Mouse (Mus musculus) intestine, embryonic 16.5 days (tissue): ENCODE results near the gene Slc35a2. TPM values are rescaled to one million over a fixed set of nuclear protein-coding genes. Genes with fewer than 3 reads are reported as not detected.

ENCODE experiments used
- ATAC-seq: fragments of 200-750 bp; cut with Nextera tagmentation; 2 replicates; pipeline ENCODE4 v1.8.0; 2017; ENCODE audit warnings: moderate TSS enrichment, moderate library complexity
- H3K27ac ChIP-seq: fragments of 300-500 bp; sonication (generic); 2 replicates; pipeline ENCODE4 v1.5.1; 2014; ENCODE audit warnings: mild to moderate bottlenecking, low read length
- H3K27me3 ChIP-seq: fragments of 300-500 bp; sonication (generic); replicated peaks from 2 replicates; pipeline ENCODE4 v1.6.1; 2014; ENCODE audit warnings: low read length, control low read depth, mixed read lengths; ENCODE audit not compliant: control insufficient read depth, insufficient read depth
- H3K36me3 ChIP-seq: fragments of 300-500 bp; sonication (generic); 2 replicates; pipeline ENCODE4 v1.6.1; 2014; ENCODE audit warnings: low read length, control low read depth; ENCODE audit not compliant: control insufficient read depth, insufficient read depth
- H3K4me1 ChIP-seq: fragments of 300-500 bp; sonication (generic); 2 replicates; pipeline ENCODE4 v1.6.1; 2014; ENCODE audit warnings: low read length, control low read depth, mixed read lengths; ENCODE audit not compliant: control insufficient read depth, insufficient read depth
- H3K4me2 ChIP-seq: fragments of 300-500 bp; sonication (generic); 2 replicates; pipeline ENCODE4 v1.6.1; 2014; ENCODE audit warnings: low read depth, low read length, control low read depth
- H3K4me3 ChIP-seq: fragments of 300-500 bp; sonication (generic); 2 replicates; pipeline ENCODE4 v1.5.1; 2014; ENCODE audit warnings: mild to moderate bottlenecking, low read length
- H3K9ac ChIP-seq: fragments of 300-500 bp; sonication (generic); 2 replicates; pipeline ENCODE4 v1.6.1; 2014; ENCODE audit warnings: low read depth, low read length
- H3K9me3 ChIP-seq: fragments of 300-500 bp; sonication (generic); 2 replicates; pipeline ENCODE4 v1.6.1; 2016; ENCODE audit warnings: low read length, control low read depth; ENCODE audit not compliant: control insufficient read depth
- WGBS: fragments of 180-500 bp; shearing (Covaris S2); extraction: QIAGEN DNeasy Blood & Tissue Kit; methylation state at CpG from one replicate; pipeline ENCODE4 v1.1.7; 2014; 5-methylcytosine and 5-hydroxymethylcytosine counted together
- polyA plus RNA-seq: library from polyadenylated mRNA; unstranded; fragments of >200 nt; fragmentation: Nextera tagmentation; extraction: Ambion mirVana; gene quantifications from 2 replicates; pipeline ENCODE4 v1.2.1, GENCODE M21; 2015

The Slc35a2 gene
- polyA plus RNA-seq: 46.5 and 50.8 TPM in 2 replicates

DNA sequence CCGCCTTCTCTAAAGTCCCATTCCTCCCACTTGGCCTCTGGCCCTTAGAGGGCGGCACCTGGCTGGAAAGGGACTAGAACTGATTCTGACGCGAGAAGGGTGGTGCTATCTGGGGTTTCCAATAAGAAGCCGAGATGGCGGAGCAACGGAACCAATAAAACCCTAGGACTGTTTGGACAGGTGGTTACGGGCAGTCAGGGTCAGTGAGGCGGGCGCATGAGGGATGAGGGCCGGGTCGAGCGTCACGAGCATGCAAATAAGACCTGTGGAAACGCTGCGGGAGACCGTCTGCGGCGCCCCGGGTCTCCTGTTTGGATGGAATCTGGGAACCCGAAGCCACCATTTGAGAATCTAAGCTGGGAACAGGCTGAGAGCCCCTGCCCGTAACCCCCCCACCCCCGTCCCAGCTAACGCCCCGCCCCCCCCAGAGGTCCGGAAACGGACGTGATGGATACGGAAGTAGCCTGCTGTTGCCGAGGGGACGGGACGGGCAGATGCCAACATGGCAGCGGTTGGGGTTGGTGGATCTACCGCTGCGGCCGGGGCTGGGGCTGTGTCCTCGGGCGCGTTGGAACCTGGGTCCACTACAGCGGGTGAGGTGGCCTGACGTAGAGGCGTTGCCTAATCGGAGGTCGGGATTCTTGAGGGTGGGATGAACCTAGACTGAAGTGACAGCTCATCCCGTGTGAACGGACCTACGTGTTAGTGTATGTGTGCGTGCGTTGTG is at the start of gene Slc35a2:
Gene Slc35a2 (plus strand): TSS at position 188 of the 727 bp plus-strand sequence.
- Histone ChIP-seq H3K27ac (peak within 1 kb of the TSS; percentile 80), H3K4me3 (peak within 1 kb of the TSS; percentile 62), H3K9me3 (no peaks in the 10 kb centered on the region), H3K27me3 (no peaks in the 10 kb centered on the region), H3K36me3 (no peaks in the 10 kb centered on the region), H3K4me2 (peak within 1 kb of the TSS; percentile 48), H3K9ac (peak within 1 kb of the TSS; percentile 62), H3K4me1 (no peaks in the 10 kb centered on the region)
- peak; percentile 97 for ATAC-seq
- 13% methylated on average over 47 of the region's 49 CpGs for WGBS

DNA sequence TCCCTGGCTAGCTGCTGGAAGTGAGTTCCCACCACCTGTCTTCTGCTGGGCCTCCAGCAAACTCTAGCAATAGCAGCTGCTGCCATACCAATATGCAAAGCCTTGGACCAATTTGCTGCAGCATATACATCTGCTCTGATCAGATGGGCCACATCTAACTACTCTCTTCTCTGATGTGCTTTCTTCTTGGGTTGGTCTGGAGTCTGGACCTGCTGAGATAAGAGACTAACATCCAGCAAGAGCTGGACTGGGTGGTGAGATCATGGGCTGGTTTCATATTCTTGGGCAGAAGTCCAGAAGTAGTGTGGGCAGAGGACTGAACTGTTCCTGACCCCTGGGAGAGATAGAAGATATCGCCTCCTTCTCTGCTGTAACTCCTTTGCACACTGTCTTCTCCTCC is 46.7 kb upstream of the Slc35a2 start:
- H3K4me3 ChIP-seq: no peak overlapping the region
- no peaks in the 10 kb centered on the region for H3K27me3 ChIP-seq
- H3K27ac ChIP-seq: no peak overlapping the region
- H3K4me2 ChIP-seq: no peak overlapping the region
- H3K36me3 ChIP-seq: no peaks in the 10 kb centered on the region
- no peaks in the 10 kb centered on the region for H3K9me3 ChIP-seq
- WGBS: 68% methylated on average over 1 of the region's 1 CpGs
- H3K9ac ChIP-seq: no peak overlapping the region
- no peak for ATAC-seq
- H3K4me1 ChIP-seq: no peaks in the 10 kb centered on the region

DNA sequence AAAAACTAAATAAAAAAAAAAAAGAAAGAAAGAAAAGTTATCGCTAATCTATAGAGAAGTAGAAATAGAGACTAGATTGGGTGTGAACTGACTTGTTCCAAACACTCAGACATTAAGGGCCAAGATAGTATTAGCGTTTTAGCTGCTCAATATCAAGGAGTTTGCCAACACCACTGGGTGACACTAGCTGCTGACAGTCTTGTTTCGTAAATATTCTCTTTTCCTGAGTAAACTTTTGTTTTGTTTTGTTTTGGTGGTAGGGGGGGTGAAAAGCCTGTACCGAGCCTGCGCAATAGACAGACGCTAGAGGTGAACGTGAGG is 43.0 kb upstream of the Slc35a2 start:
- Histone ChIP-seq H3K36me3 (no peaks in the 10 kb centered on the region), H3K4me3 (peak overlapping the region; percentile 69), H3K4me1 (no peaks in the 10 kb centered on the region), H3K4me2 (peak overlapping the region; percentile 45), H3K9ac (0 out of 2 replicates have a peak overlapping the region, but pooled peaks have one; percentile 33), H3K27me3 (no peaks in the 10 kb centered on the region), H3K27ac (peak overlapping the region; percentile 76), H3K9me3 (no peaks in the 10 kb centered on the region)
- WGBS: 19% methylated on average over 7 of the region's 7 CpGs
- ATAC-seq: no peak

DNA sequence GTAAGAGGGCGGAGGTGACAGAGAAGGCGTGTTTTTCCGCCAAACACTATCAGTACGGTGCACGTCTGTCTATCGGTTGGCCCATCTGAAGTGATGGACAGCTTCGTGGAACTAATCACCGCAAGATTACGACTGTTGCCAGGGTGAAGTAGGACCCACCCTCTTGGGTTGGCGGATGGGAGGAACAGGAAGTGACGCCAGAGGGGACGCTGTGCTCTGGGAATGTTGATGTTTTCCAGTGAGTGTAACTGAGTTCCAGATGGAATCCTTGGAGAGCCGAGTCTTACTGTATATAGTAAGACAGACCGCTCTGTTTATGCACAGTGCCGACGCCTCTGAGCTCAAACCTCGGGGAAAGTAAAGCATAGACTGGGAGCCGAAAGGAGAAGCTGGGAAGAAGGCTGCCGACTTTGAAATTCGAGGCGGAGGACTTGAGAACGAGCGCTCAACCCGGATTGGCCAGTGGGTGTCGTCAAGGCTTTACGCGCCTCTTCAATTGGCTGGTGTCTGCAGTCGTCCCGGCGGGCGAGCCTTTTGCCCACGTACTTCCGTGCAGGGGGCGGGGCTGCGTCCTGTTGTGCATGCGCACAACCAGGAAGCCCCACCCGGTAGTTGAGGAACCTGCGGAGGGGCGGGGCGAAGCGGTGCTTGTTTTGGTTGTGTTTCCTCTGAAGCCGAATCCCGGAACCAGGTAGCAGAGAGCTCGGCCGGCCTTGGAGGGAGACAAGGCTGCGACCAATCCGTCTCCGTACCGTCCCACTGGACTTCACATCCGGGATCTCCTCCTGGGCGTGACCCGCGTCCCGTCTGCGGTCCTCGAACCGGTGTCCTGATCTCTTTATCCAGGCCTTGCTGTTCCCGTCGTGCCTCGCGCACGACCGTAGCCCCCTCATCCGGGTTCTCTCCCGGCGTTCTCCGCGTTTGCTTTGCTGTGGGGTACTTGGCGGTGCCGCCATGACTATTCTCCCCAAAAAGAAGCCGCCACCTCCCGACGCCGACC is 42.4 kb upstream of the Slc35a2 start, which contains the start of gene Otud5:
Gene Otud5 (plus strand): TSS at position 202 of the 1,000 bp plus-strand sequence.
- Histone ChIP-seq H3K4me3 (peak within 1 kb of the TSS; percentile 69), H3K36me3 (no peaks in the 10 kb centered on the region), H3K9ac (peak within 1 kb of the TSS; percentile 81), H3K27ac (peak within 1 kb of the TSS; percentile 92), H3K4me1 (no peaks in the 10 kb centered on the region), H3K27me3 (no peaks in the 10 kb centered on the region), H3K4me2 (peak within 1 kb of the TSS; percentile 62), H3K9me3 (no peaks in the 10 kb centered on the region)
- WGBS: 14% methylated on average over 73 of the region's 74 CpGs
- ATAC-seq: peak; percentile 97

DNA sequence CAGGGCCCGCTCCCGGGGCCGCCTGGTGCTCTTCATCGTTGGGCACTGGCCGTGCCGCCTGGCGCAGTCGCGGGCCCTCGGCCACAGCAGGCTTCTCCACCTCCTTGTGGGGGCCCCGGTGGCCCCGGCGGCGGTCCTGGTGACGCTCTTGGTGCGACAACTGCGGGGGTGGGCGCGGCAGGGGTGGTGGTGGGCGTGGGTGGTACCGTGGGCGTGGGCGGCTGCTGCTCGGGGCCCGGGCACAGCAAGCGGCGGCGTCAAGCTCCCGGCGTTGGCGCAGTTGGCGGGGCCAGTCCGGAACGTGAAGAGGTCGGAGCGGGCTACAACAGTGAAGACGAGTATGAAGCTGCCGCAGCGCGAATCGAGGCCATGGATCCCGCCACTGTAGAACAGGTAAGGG is 41.5 kb upstream of the Slc35a2 start:
- no peaks in the 10 kb centered on the region for H3K4me1 ChIP-seq
- no peaks in the 10 kb centered on the region for H3K27me3 ChIP-seq
- H3K9ac ChIP-seq: peak overlapping the region; percentile 81
- no peaks in the 10 kb centered on the region for H3K9me3 ChIP-seq
- no peaks in the 10 kb centered on the region for H3K36me3 ChIP-seq
- 18% methylated on average over 31 of the region's 42 CpGs for WGBS
- H3K4me2 ChIP-seq: peak overlapping the region; percentile 62
- H3K27ac ChIP-seq: peak overlapping the region; percentile 88
- peak overlapping the region; percentile 69 for H3K4me3 ChIP-seq
- ATAC-seq: no peak

DNA sequence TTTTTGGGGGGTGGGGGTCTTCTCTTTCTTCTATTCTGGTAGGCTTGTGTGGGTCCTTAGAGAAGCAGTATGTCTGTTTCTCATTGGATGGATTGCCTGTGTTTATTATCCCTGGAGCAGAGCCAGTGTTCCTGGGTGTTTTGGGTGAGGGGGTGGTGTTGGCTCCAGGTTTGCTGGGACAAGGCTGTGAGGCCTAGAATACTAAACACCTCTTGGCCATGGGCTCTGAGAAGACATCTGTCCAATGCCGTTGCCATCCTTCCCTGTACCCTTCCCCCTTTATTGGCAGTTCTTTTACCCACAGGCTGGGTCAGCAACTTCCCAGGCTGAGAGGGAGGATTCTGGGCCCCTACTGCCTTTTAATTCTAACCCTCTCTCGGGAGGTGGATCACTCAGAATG is 36.0 kb upstream of the Slc35a2 start:
- H3K4me1 ChIP-seq: no peaks in the 10 kb centered on the region
- 0 out of 2 replicates have a peak, but pooled peaks cover 2% of the 10 kb centered on the region for H3K36me3 ChIP-seq
- ATAC-seq: no peak
- 73% methylated on average over 2 of the region's 2 CpGs for WGBS
- no peak overlapping the region for H3K27ac ChIP-seq
- H3K9me3 ChIP-seq: no peaks in the 10 kb centered on the region
- no peak overlapping the region for H3K4me2 ChIP-seq
- no peak overlapping the region for H3K9ac ChIP-seq
- no peak overlapping the region for H3K4me3 ChIP-seq
- H3K27me3 ChIP-seq: no peaks in the 10 kb centered on the region

DNA sequence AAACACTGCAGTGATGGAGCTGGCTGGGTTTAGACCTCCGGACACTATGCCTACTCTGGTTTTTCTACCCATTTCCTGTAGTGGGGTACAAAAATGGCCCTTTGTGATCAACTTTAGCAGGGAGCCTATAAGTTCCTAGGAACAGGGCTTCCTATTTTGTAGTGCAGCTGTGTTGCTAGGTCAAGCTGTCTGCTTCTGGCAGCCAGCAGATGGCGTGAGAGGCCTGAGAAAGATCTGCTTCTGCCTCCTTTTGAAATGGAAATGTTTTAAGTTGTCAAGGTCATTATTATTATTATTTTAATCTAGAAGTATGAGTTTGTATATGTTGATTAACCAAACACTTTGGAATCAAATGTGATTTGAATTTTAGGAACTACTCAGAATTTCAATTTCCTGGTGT is 29.2 kb upstream of the Slc35a2 start:
- 0 out of 2 replicates have a peak, but pooled peaks cover 4% of the 10 kb centered on the region for H3K36me3 ChIP-seq
- no peaks in the 10 kb centered on the region for H3K27me3 ChIP-seq
- no peak for ATAC-seq
- H3K9ac ChIP-seq: no peak overlapping the region
- no peak overlapping the region for H3K27ac ChIP-seq
- H3K4me2 ChIP-seq: no peak overlapping the region
- no peaks in the 10 kb centered on the region for H3K4me1 ChIP-seq
- no peaks in the 10 kb centered on the region for H3K9me3 ChIP-seq
- no peak overlapping the region for H3K4me3 ChIP-seq
- 38% methylated on average over 2 of the region's 2 CpGs for WGBS

DNA sequence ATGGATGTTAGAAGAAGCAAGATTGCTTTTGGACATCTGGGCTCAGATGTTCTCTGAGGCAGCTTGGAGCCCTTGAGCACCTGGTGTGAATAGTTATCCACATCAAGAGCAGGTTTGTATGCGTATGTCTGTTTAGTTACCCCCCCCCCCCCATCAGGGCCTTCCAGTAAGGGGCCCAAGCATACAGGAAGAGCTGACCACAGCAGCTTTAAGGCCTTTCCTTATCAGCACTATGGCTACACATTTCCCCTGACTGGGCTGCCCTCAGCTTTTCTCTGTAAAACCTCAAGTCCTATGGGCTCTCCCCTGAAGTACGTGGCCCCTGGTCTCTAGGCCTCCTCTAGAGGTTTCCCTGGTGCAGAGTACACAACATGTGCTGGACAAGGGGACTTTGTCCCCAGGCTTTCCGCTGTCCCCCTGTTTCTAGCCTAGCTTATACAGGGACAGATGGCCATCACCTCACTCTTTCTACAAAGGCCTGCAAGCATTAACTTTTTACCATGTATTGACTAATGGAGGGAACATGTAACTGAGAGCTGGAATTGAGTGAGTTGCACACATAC is 24.6 kb upstream of the Slc35a2 start:
- Histone ChIP-seq H3K4me3 (no peak overlapping the region), H3K9me3 (no peaks in the 10 kb centered on the region), H3K36me3 (no peaks in the 10 kb centered on the region), H3K27ac (no peak overlapping the region), H3K4me2 (no peak overlapping the region), H3K4me1 (no peaks in the 10 kb centered on the region), H3K9ac (no peak overlapping the region), H3K27me3 (no peaks in the 10 kb centered on the region)
- WGBS: 80% methylated on average over 3 of the region's 3 CpGs
- ATAC-seq: peak; percentile 64

DNA sequence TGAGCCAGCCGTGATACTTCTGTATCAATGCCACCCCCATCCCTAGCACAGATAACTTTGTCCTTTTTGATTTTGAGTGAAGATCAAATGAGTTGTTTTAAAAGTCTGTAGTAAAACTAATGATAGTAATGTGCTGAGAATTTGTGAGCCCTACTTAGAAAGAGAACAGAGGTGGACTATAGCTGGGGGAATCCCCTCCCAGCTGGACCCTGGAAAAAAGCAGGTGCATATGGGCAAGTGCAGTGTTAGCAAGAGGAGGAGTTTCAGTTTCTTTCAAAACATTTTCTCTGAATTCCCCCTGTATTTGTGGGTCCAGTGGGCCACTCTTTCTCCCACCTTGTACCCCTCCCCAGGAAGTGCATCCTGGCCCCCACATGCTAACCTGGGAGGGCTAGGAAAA is 20.6 kb upstream of the Slc35a2 start:
- Histone ChIP-seq H3K4me3 (no peak overlapping the region), H3K27me3 (no peaks in the 10 kb centered on the region), H3K36me3 (no peaks in the 10 kb centered on the region), H3K9ac (no peak overlapping the region), H3K4me1 (no peaks in the 10 kb centered on the region), H3K4me2 (no peak overlapping the region), H3K27ac (no peak overlapping the region), H3K9me3 (no peaks in the 10 kb centered on the region)
- no peak for ATAC-seq
- WGBS: 70% methylated on average over 1 of the region's 1 CpGs
